Mouse (Mus musculus) liver, embryonic 12.5 days (tissue): ENCODE measurements at regions not wholly inside any gene's neighbourhood (a gene's known extent, or its start where the extent isn't known, plus 50 kb on each side); places are given as distances from the start of the nearest gene placed in this dataset.

Experiments
- ATAC-seq: fragments of 200-750 bp; cut with Nextera tagmentation; 2 replicates; pipeline ENCODE4 v1.8.0; 2017; ENCODE audit warnings: moderate number of reproducible peaks, mild to moderate bottlenecking, moderate library complexity
- H3K27ac ChIP-seq: fragments of 300-500 bp; sonication (generic); 2 replicates; pipeline ENCODE4 v1.5.1; 2016; ENCODE audit warnings: mild to moderate bottlenecking
- H3K27me3 ChIP-seq: fragments of 300-500 bp; sonication (generic); replicated peaks from 2 replicates; pipeline ENCODE4 v1.6.1; 2016; ENCODE audit warnings: mild to moderate bottlenecking, moderate library complexity
- H3K36me3 ChIP-seq: fragments of 300-500 bp; sonication (generic); 2 replicates; pipeline ENCODE4 v1.6.1; 2016; ENCODE audit warnings: mild to moderate bottlenecking, moderate library complexity
- H3K4me1 ChIP-seq: fragments of 300-500 bp; sonication (generic); 2 replicates; pipeline ENCODE4 v1.6.1; 2016
- H3K4me2 ChIP-seq: fragments of 300-500 bp; sonication (generic); 2 replicates; pipeline ENCODE4 v1.6.1; 2016; ENCODE audit warnings: mild to moderate bottlenecking, moderate library complexity
- H3K4me3 ChIP-seq: fragments of 300-500 bp; sonication (generic); 2 replicates; pipeline ENCODE4 v1.5.1; 2016; ENCODE audit warnings: mild to moderate bottlenecking, moderate library complexity
- H3K9ac ChIP-seq: fragments of 300-500 bp; sonication (generic); 2 replicates; pipeline ENCODE4 v1.6.1; 2016; ENCODE audit warnings: mild to moderate bottlenecking, moderate library complexity
- H3K9me3 ChIP-seq: fragments of 300-500 bp; sonication (generic); replicated peaks from 2 replicates; pipeline ENCODE4 v1.6.1; 2016; ENCODE audit warnings: mild to moderate bottlenecking, moderate library complexity
- WGBS: fragments of 180-500 bp; shearing (Covaris S2); methylation state at CpG from one replicate; pipeline ENCODE4 v1.1.7; 2016; ENCODE audit not compliant: insufficient replicate concordance; 5-methylcytosine and 5-hydroxymethylcytosine counted together

GRCm38 (mm10) chr6:100176914-100177560, 110.2 kb downstream of the Rybp start:
- H3K9ac ChIP-seq = no peak overlapping the region
- H3K4me3 ChIP-seq = no peak overlapping the region
- whole genome bisulfite sequencing = 75% methylated on average over 11 of the region's 11 CpGs
- H3K4me1 ChIP-seq = peaks cover 25% of the 10 kb centered on the region
- no peak for ATAC-seq
- no peaks in the 10 kb centered on the region for H3K9me3 ChIP-seq
- no peaks in the 10 kb centered on the region for H3K36me3 ChIP-seq
- H3K4me2 ChIP-seq = no peak overlapping the region
- no peak overlapping the region for H3K27ac ChIP-seq
- H3K27me3 ChIP-seq = peaks cover 25% of the 10 kb centered on the region

GRCm38 (mm10) chr6:100170711-100171348, 116.5 kb downstream of the Rybp start:
- no peak overlapping the region for H3K4me3 ChIP-seq
- no peaks in the 10 kb centered on the region for H3K36me3 ChIP-seq
- no peaks in the 10 kb centered on the region for H3K9me3 ChIP-seq
- H3K27ac ChIP-seq = no peak overlapping the region
- peak; percentile 71 for ATAC-seq
- H3K27me3 ChIP-seq = peaks cover 44% of the 10 kb centered on the region
- 3% methylated on average over 22 of the region's 22 CpGs for WGBS
- H3K4me2 ChIP-seq = peak overlapping the region; percentile 50
- no peak overlapping the region for H3K9ac ChIP-seq
- H3K4me1 ChIP-seq = peaks cover 14% of the 10 kb centered on the region

- 58% methylated on average over 5 of the region's 5 CpGs for WGBS
- no peak overlapping the region for H3K27ac ChIP-seq
- H3K9ac ChIP-seq = no peak overlapping the region
- no peak overlapping the region for H3K4me3 ChIP-seq
- no peak for ATAC-seq
- H3K4me2 ChIP-seq = no peak overlapping the region
- peaks cover 62% of the 10 kb centered on the region for H3K27me3 ChIP-seq
- no peaks in the 10 kb centered on the region for H3K9me3 ChIP-seq
- H3K4me1 ChIP-seq = peaks cover 25% of the 10 kb centered on the region
- H3K36me3 ChIP-seq = no peaks in the 10 kb centered on the region
These were observed 120.0 kb downstream of the Rybp start for GRCm38 (mm10) chr6:100167321-100167720.

- H3K27ac ChIP-seq = no peak overlapping the region
- no peak overlapping the region for H3K4me3 ChIP-seq
- 46% methylated on average over 3 of the region's 3 CpGs for WGBS
- H3K27me3 ChIP-seq = peaks cover 62% of the 10 kb centered on the region
- H3K36me3 ChIP-seq = no peaks in the 10 kb centered on the region
- H3K4me1 ChIP-seq = peaks cover 18% of the 10 kb centered on the region
- H3K9ac ChIP-seq = no peak overlapping the region
- no peaks in the 10 kb centered on the region for H3K9me3 ChIP-seq
- ATAC-seq = no peak
- no peak overlapping the region for H3K4me2 ChIP-seq
These were observed 121.5 kb downstream of the Rybp start for GRCm38 (mm10) chr6:100165746-100166145.

GRCm38 (mm10) chr6:100164162-100164561, 123.1 kb downstream of the Rybp start:
- Histone ChIP-seq H3K9ac (no peak overlapping the region), H3K4me1 (peaks cover 10% of the 10 kb centered on the region), H3K27me3 (peaks cover 52% of the 10 kb centered on the region), H3K36me3 (no peaks in the 10 kb centered on the region), H3K27ac (no peak overlapping the region), H3K4me3 (no peak overlapping the region), H3K4me2 (no peak overlapping the region), H3K9me3 (no peaks in the 10 kb centered on the region)
- ATAC-seq = no peak
- WGBS = 42% methylated on average over 4 of the region's 4 CpGs

- Histone ChIP-seq H3K4me3 (no peak overlapping the region), H3K4me1 (peaks cover 14% of the 10 kb centered on the region), H3K27ac (no peak overlapping the region), H3K4me2 (no peak overlapping the region), H3K27me3 (peaks cover 51% of the 10 kb centered on the region), H3K9ac (no peak overlapping the region), H3K9me3 (no peaks in the 10 kb centered on the region), H3K36me3 (no peaks in the 10 kb centered on the region)
- ATAC-seq = no peak; the same call in 1 of the 2 replicates
- 43% methylated on average over 5 of the region's 5 CpGs for WGBS
These were observed 123.5 kb downstream of the Rybp start for GRCm38 (mm10) chr6:100163814-100164130.

- no peak overlapping the region for H3K9ac ChIP-seq
- H3K4me2 ChIP-seq = peak overlapping the region; percentile 39
- H3K36me3 ChIP-seq = no peaks in the 10 kb centered on the region
- WGBS = 14% methylated on average over 17 of the region's 17 CpGs
- no peak overlapping the region; the same call in 1 of the 2 replicates for H3K27ac ChIP-seq
- peaks cover 14% of the 10 kb centered on the region for H3K4me1 ChIP-seq
- peak; percentile 48 for ATAC-seq
- H3K9me3 ChIP-seq = no peaks in the 10 kb centered on the region
- H3K4me3 ChIP-seq = no peak overlapping the region
- H3K27me3 ChIP-seq = peaks cover 46% of the 10 kb centered on the region
These were observed 124.1 kb downstream of the Rybp start for GRCm38 (mm10) chr6:100162961-100163813.

- H3K27me3 ChIP-seq = peaks cover 52% of the 10 kb centered on the region
- ATAC-seq = no peak
- H3K36me3 ChIP-seq = no peaks in the 10 kb centered on the region
- H3K27ac ChIP-seq = no peak overlapping the region
- 62% methylated on average over 8 of the region's 8 CpGs for WGBS
- H3K9ac ChIP-seq = no peak overlapping the region
- H3K4me2 ChIP-seq = no peak overlapping the region
- H3K4me3 ChIP-seq = no peak overlapping the region
- H3K4me1 ChIP-seq = peaks cover 22% of the 10 kb centered on the region
- H3K9me3 ChIP-seq = no peaks in the 10 kb centered on the region
These were observed 126.6 kb downstream of the Rybp start for GRCm38 (mm10) chr6:100160670-100161069.

GRCm38 (mm10) chr6:100159817-100160216, 127.5 kb downstream of the Rybp start:
- Histone ChIP-seq H3K4me2 (no peak overlapping the region), H3K27ac (no peak overlapping the region), H3K9me3 (no peaks in the 10 kb centered on the region), H3K4me3 (no peak overlapping the region), H3K4me1 (peaks cover 29% of the 10 kb centered on the region), H3K27me3 (peaks cover 48% of the 10 kb centered on the region), H3K9ac (no peak overlapping the region), H3K36me3 (no peaks in the 10 kb centered on the region)
- WGBS = 54% methylated on average over 4 of the region's 4 CpGs
- no peak for ATAC-seq

- ATAC-seq = no peak
- Histone ChIP-seq H3K9ac (no peak overlapping the region), H3K4me1 (peaks cover 29% of the 10 kb centered on the region), H3K4me2 (no peak overlapping the region), H3K9me3 (no peaks in the 10 kb centered on the region), H3K27me3 (peaks cover 46% of the 10 kb centered on the region), H3K27ac (no peak overlapping the region), H3K4me3 (no peak overlapping the region), H3K36me3 (no peaks in the 10 kb centered on the region)
- WGBS = 69% methylated on average over 1 of the region's 1 CpGs
These were observed 128.0 kb downstream of the Rybp start for GRCm38 (mm10) chr6:100159246-100159645.

GRCm38 (mm10) chr6:100157288-100157687, 130.0 kb downstream of the Rybp start:
- no peaks in the 10 kb centered on the region for H3K9me3 ChIP-seq
- 45% methylated on average over 7 of the region's 7 CpGs for WGBS
- H3K27ac ChIP-seq = no peak overlapping the region
- H3K9ac ChIP-seq = no peak overlapping the region
- H3K27me3 ChIP-seq = peaks cover 26% of the 10 kb centered on the region
- H3K4me2 ChIP-seq = no peak overlapping the region
- no peaks in the 10 kb centered on the region for H3K36me3 ChIP-seq
- H3K4me1 ChIP-seq = peaks cover 18% of the 10 kb centered on the region
- no peak for ATAC-seq
- no peak overlapping the region for H3K4me3 ChIP-seq

GRCm38 (mm10) chr6:100156163-100156562, 131.1 kb downstream of the Rybp start:
- Histone ChIP-seq H3K9me3 (no peaks in the 10 kb centered on the region), H3K36me3 (no peaks in the 10 kb centered on the region), H3K4me3 (no peak overlapping the region), H3K4me1 (peaks cover 19% of the 10 kb centered on the region), H3K4me2 (no peak overlapping the region), H3K27ac (peak overlapping the region; percentile 54; the same call in 1 of the 2 replicates), H3K9ac (no peak overlapping the region), H3K27me3 (peaks cover 15% of the 10 kb centered on the region)
- 64% methylated on average over 4 of the region's 4 CpGs for WGBS
- ATAC-seq = no peak
